Mouse (Mus musculus) heart, adult 2 months (tissue): ENCODE measurements around the gene Rtn1.

Source experiments
- CTCF ChIP-seq: fragments of 200-600 bp; IDR thresholded peaks from 2 replicates; pipeline ENCODE4 v1.8.1; 2022; ENCODE audit warnings: antibody characterized with exemption, mild to moderate bottlenecking, moderate library complexity
- EP300 ChIP-seq: fragments of 200-500 bp; IDR thresholded peaks from 2 replicates; pipeline ENCODE4 v1.6.1; 2011; ENCODE audit warnings: low read depth, low read length, control low read depth; ENCODE audit not compliant: insufficient read depth
- POLR2A ChIP-seq: fragments of 200-500 bp; IDR thresholded peaks from 2 replicates; pipeline ENCODE4 v1.6.1; 2011; ENCODE audit warnings: mild to moderate bottlenecking, low read depth, low read length, control low read depth; ENCODE audit not compliant: insufficient read depth

DNA sequence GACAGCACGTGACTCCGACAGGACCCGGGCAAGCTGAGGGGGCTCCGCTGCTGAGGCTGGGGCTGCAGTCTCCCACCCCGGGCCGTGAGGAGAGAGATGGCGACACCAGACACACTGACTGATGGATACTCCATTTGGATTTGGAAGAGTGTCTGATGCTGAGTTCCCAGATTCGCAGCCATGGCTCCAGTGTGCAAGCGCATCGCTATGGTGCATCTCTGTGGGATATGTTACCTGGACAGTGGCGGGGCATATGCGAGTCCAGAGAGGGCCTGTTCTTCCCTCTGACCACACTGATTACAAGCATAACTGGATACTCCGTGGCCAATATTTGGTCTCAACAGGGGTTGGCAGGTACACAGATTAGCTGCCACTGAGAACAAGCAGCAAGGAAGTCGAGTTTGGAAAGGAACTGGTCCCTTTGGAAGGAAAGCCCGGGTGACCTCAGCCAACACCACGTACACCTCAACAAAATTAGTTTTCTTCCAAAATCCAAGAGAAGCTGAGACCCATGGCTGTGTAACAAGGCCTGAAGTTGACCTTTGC lies 185.2 kb downstream of the Rtn1 start:
- TF ChIP-seq CTCF (no peak), EP300 (no peak), POLR2A (no peak)
